Mouse (Mus musculus): ENCODE measurements at regions not wholly inside any gene's neighbourhood (a gene's known extent, or its start where the extent isn't known, plus 50 kb on each side); places are given as distances from the start of the nearest gene placed in this dataset.

GRCm38 (mm10) chr2:109559088-109560030, 115.1 kb upstream of the Bdnf start:
- POLR2A ChIA-PET: no interaction called here
- CTCF ChIA-PET: no interaction called here

- ChIA-PET POLR2A (interaction anchor here in 1 of 4 experiments (1.3 kb wide), 1 partner anchor 16 kb away, joined by 5 read pairs; no protein-coding TSS in a partner anchor), CTCF (no interaction called here)
Observed at GRCm38 (mm10) chr2:109562996-109563395, 111.5 kb upstream of the Bdnf start.

GRCm38 (mm10) chr2:109576946-109577345, 97.6 kb upstream of the Bdnf start:
- CTCF ChIA-PET: no interaction called here
- POLR2A ChIA-PET: no interaction called here

GRCm38 (mm10) chr2:109578870-109579310, 95.6 kb upstream of the Bdnf start:
- CTCF ChIA-PET: interaction anchor here in 3 of 4 experiments (0.6 to 1.8 kb wide), 4 partner anchors 71 to 1882 kb away, joined by 3 to 4 read pairs (median 3); no protein-coding TSS in a partner anchor

GRCm38 (mm10) chr2:109618341-109619058, 56.0 kb upstream of the Bdnf start:
- ChIA-PET CTCF (no interaction called here), POLR2A (no interaction called here)

More at GRCm38 (mm10) chr2:109578870-109579310, 95.6 kb upstream of the Bdnf start:
- POLR2A ChIA-PET: interaction anchor here in 3 of 4 experiments (0.5 to 1.8 kb wide), 9 partner anchors 16 to 298 kb away, joined by 3 to 8 read pairs (median 4); partner anchors contain the start of genes Kif18a (in 1 of the 3) and Mettl15 (in 1 of the 3)

GRCm38 (mm10) chr2:109619676-109620075, 54.8 kb upstream of the Bdnf start:
- POLR2A ChIA-PET: interaction anchor here in 1 of 4 experiments (0.6 kb wide), 1 partner anchor 963 kb away, joined by 3 read pairs; no protein-coding TSS in a partner anchor
- CTCF ChIA-PET: no interaction called here

GRCm38 (mm10) chr2:109621595-109621994, 52.9 kb upstream of the Bdnf start:
- ChIA-PET POLR2A (interaction anchor here in 1 of 4 experiments (1.5 kb wide), 1 partner anchor 9 kb away, joined by 3 read pairs; no protein-coding TSS in a partner anchor), CTCF (no interaction called here)
